Mouse (Mus musculus) embryonic facial prominence, embryonic 12.5 days (tissue): ENCODE results near the gene Tlnrd1. TPM values are rescaled to one million over a fixed set of nuclear protein-coding genes. Genes with fewer than 3 reads are reported as not detected.

Experiments used
- ATAC-seq: fragments of 200-750 bp; cut with Nextera tagmentation; 2 replicates; pipeline ENCODE4 v1.8.0; 2017; ENCODE audit not compliant: insufficient number of reproducible peaks, insufficient read depth, low FRiP score, low TSS enrichment
- H3K27ac ChIP-seq: fragments of 300-500 bp; sonication (generic); 2 replicates; pipeline ENCODE4 v1.5.1; 2016; ENCODE audit warnings: mild to moderate bottlenecking
- H3K27me3 ChIP-seq: fragments of 300-500 bp; sonication (generic); 2 replicates; pipeline ENCODE4 v1.6.1; 2016; ENCODE audit warnings: mild to moderate bottlenecking, moderate library complexity
- H3K36me3 ChIP-seq: fragments of 300-500 bp; sonication (generic); 2 replicates; pipeline ENCODE4 v1.6.1; 2016; ENCODE audit warnings: mild to moderate bottlenecking
- H3K4me1 ChIP-seq: fragments of 300-500 bp; sonication (generic); 2 replicates; pipeline ENCODE4 v1.6.1; 2016
- H3K4me2 ChIP-seq: fragments of 300-500 bp; sonication (generic); replicated peaks from 2 replicates; pipeline ENCODE4 v1.6.1; 2016; ENCODE audit warnings: mild to moderate bottlenecking, moderate library complexity
- H3K4me3 ChIP-seq: fragments of 300-500 bp; sonication (generic); 2 replicates; pipeline ENCODE4 v1.5.1; 2016; ENCODE audit warnings: mild to moderate bottlenecking
- H3K9ac ChIP-seq: fragments of 300-500 bp; sonication (generic); 2 replicates; pipeline ENCODE4 v1.6.1; 2016; ENCODE audit warnings: mild to moderate bottlenecking, moderate library complexity
- H3K9me3 ChIP-seq: fragments of 300-500 bp; sonication (generic); 2 replicates; pipeline ENCODE4 v1.6.1; 2016; ENCODE audit warnings: mild to moderate bottlenecking, moderate library complexity
- WGBS: fragments of 180-500 bp; shearing (Covaris S2); methylation state at CpG from one replicate; pipeline ENCODE4 v1.1.7; 2016; 5-methylcytosine and 5-hydroxymethylcytosine counted together
- polyA plus RNA-seq: library from polyadenylated mRNA; unstranded; fragments of >200 nt; fragmentation: Nextera tagmentation; extraction: Ambion mirVana; gene quantifications from 2 replicates; pipeline ENCODE4 v1.2.1, GENCODE M21; 2016

Tlnrd1 gene
- polyA plus RNA-seq: 29.3 and 29.8 TPM in 2 replicates

DNA sequence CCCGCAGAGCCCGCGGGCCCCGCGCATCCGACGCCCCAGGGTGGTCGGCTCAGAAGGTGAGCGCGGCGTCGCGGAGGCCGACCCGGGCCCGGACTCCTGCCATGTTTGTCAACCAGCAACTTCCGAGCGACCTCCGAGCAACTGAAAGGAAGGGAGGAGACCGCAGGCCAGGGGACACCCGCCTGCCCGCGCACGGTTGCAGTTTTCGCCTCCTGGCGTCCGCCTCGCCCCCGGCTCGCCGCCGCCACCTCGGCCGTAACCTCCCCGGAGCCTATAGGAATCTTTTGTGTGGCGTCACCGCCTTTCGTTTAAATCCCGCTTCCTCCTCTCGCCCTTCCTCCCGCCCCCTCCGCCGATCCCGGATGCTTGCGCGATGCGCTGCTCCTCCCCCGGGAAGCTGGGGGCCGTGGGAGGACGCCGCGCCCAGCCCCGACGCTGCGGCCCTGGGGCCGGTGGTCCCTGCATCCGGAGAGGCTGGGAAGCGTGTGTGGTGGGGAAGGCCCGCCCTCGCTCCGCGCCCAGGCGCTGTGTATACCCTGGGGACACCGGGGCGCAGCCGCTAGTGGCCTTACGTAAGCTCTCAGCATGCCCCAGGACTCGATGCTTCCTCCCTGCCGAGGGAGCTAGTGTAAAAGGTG, at the start of gene Tlnrd1, which contains the start of gene Mesd:
Gene Tlnrd1 (minus strand): TSS at position 285 of the 638 bp plus-strand sequence.
Gene Mesd (plus strand): TSS at position 446 of the 638 bp plus-strand sequence.
- Histone ChIP-seq H3K36me3 (peaks cover 11% of the 10 kb centered on the region), H3K4me2 (peak within 1 kb of the TSS; percentile 91), H3K4me3 (peak within 1 kb of the TSS; percentile 86), H3K4me1 (peaks cover 35% of the 10 kb centered on the region), H3K27me3 (no peaks in the 10 kb centered on the region), H3K9ac (peak within 1 kb of the TSS; percentile 96), H3K27ac (peak within 1 kb of the TSS; percentile 97), H3K9me3 (no peaks in the 10 kb centered on the region)
- ATAC-seq: peak; percentile 65
- WGBS: under 1% methylated on average over 69 of the region's 69 CpGs

GRCm38 (mm10) chr7:83921637-83922036, 37.5 kb upstream of the Tlnrd1 start:
- H3K9ac ChIP-seq: no peak overlapping the region
- no peaks in the 10 kb centered on the region for H3K27me3 ChIP-seq
- 18% methylated on average over 3 of the region's 3 CpGs for WGBS
- no peak overlapping the region for H3K27ac ChIP-seq
- H3K4me1 ChIP-seq: no peaks in the 10 kb centered on the region
- H3K9me3 ChIP-seq: no peaks in the 10 kb centered on the region
- no peak overlapping the region for H3K4me2 ChIP-seq
- no peak overlapping the region for H3K4me3 ChIP-seq
- H3K36me3 ChIP-seq: no peaks in the 10 kb centered on the region
- no peak for ATAC-seq

DNA sequence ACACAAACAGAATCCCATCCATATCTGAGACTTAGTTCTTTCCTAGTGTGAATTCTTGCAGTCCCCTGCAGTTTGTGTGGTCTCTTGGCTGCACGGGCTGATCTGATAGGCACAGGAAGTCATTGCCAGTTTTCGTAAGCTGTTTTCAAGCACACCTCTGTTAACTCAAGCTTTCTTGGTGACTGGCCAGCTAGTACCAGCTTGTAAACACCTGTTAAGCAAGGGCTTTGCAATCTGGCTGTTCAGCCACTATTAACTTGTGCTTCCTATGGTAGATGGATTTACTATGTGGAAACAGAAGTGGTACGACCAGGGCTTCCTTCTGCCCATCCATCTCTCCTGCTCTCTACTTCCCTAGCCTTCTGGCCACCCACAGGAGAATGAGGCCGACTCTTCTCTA, 36.1 kb upstream of the Tlnrd1 start:
- no peak for ATAC-seq
- H3K27me3 ChIP-seq: no peaks in the 10 kb centered on the region
- 84% methylated on average over 4 of the region's 4 CpGs for WGBS

GRCm38 (mm10) chr7:83914566-83914965, 30.5 kb upstream of the Tlnrd1 start:
- no peaks in the 10 kb centered on the region for H3K9me3 ChIP-seq
- no peak for ATAC-seq
- no peak overlapping the region for H3K9ac ChIP-seq
- H3K27ac ChIP-seq: no peak overlapping the region
- H3K27me3 ChIP-seq: no peaks in the 10 kb centered on the region
- H3K4me3 ChIP-seq: no peak overlapping the region
- no peaks in the 10 kb centered on the region for H3K36me3 ChIP-seq
- 4% methylated on average over 3 of the region's 3 CpGs for WGBS
- H3K4me2 ChIP-seq: no peak overlapping the region
- H3K4me1 ChIP-seq: no peaks in the 10 kb centered on the region

More for the DNA sequence above, 36.1 kb upstream of the Tlnrd1 start:
- no peaks in the 10 kb centered on the region for H3K4me1 ChIP-seq
- H3K4me3 ChIP-seq: no peak overlapping the region
- H3K36me3 ChIP-seq: no peaks in the 10 kb centered on the region
- H3K4me2 ChIP-seq: no peak overlapping the region
- H3K9me3 ChIP-seq: no peaks in the 10 kb centered on the region
- H3K27ac ChIP-seq: no peak overlapping the region
- no peak overlapping the region for H3K9ac ChIP-seq

- Histone ChIP-seq H3K9me3 (no peaks in the 10 kb centered on the region), H3K4me1 (no peaks in the 10 kb centered on the region), H3K9ac (no peak overlapping the region), H3K27me3 (no peaks in the 10 kb centered on the region), H3K4me2 (no peak overlapping the region), H3K4me3 (no peak overlapping the region), H3K27ac (no peak overlapping the region), H3K36me3 (no peaks in the 10 kb centered on the region)
- 76% methylated on average over 9 of the region's 9 CpGs for WGBS
- ATAC-seq: no peak
Measured at GRCm38 (mm10) chr7:83913995-83914394, 29.9 kb upstream of the Tlnrd1 start.

DNA sequence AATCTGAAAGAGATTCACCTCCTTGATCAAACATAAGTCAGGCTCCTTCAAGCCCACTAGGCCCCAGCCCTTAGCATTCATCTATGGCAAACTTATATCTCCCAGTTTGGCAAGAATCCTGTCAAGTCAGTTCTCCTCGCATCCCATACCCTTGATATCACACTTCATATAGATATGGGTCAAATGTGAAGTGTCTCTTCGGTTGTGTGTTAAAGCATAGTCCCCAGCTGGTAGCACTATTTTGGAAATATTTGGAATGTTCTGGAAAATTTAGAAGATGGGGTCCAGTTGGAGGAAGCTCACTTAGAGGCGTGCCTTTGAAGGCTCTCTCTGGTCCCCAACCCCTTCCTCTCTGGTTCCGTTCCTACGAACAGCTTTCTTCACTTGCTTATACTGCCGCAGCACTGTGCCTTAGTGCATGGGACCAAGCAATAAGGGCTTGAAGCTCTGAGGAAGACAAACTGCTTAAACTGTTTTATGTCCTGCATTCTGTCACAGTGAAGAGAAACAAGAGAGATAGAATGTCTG, 29.4 kb upstream of the Tlnrd1 start:
- Histone ChIP-seq H3K36me3 (no peaks in the 10 kb centered on the region), H3K4me2 (no peak overlapping the region), H3K9ac (no peak overlapping the region), H3K27me3 (no peaks in the 10 kb centered on the region), H3K4me3 (no peak overlapping the region), H3K4me1 (no peaks in the 10 kb centered on the region), H3K9me3 (no peaks in the 10 kb centered on the region), H3K27ac (no peak overlapping the region)
- WGBS: 90% methylated on average over 6 of the region's 6 CpGs
- ATAC-seq: no peak

GRCm38 (mm10) chr7:83911909-83912308, 27.8 kb upstream of the Tlnrd1 start:
- Histone ChIP-seq H3K4me3 (no peak overlapping the region), H3K27ac (no peak overlapping the region), H3K4me2 (no peak overlapping the region), H3K9ac (no peak overlapping the region), H3K9me3 (no peaks in the 10 kb centered on the region), H3K36me3 (no peaks in the 10 kb centered on the region), H3K4me1 (no peaks in the 10 kb centered on the region), H3K27me3 (no peaks in the 10 kb centered on the region)
- no peak for ATAC-seq
- WGBS: 80% methylated on average over 3 of the region's 3 CpGs

- no peak overlapping the region for H3K27ac ChIP-seq
- H3K9me3 ChIP-seq: 0 out of 2 replicates have a peak, but pooled peaks cover 7% of the 10 kb centered on the region
- no peaks in the 10 kb centered on the region for H3K27me3 ChIP-seq
- no peak overlapping the region for H3K9ac ChIP-seq
- 92% methylated on average over 3 of the region's 3 CpGs for WGBS
- H3K4me1 ChIP-seq: no peaks in the 10 kb centered on the region
- peaks cover 15% of the 10 kb centered on the region for H3K36me3 ChIP-seq
- no peak overlapping the region for H3K4me3 ChIP-seq
- H3K4me2 ChIP-seq: no peak overlapping the region
- ATAC-seq: no peak
Measured at GRCm38 (mm10) chr7:83904831-83905230, 20.7 kb upstream of the Tlnrd1 start.

DNA sequence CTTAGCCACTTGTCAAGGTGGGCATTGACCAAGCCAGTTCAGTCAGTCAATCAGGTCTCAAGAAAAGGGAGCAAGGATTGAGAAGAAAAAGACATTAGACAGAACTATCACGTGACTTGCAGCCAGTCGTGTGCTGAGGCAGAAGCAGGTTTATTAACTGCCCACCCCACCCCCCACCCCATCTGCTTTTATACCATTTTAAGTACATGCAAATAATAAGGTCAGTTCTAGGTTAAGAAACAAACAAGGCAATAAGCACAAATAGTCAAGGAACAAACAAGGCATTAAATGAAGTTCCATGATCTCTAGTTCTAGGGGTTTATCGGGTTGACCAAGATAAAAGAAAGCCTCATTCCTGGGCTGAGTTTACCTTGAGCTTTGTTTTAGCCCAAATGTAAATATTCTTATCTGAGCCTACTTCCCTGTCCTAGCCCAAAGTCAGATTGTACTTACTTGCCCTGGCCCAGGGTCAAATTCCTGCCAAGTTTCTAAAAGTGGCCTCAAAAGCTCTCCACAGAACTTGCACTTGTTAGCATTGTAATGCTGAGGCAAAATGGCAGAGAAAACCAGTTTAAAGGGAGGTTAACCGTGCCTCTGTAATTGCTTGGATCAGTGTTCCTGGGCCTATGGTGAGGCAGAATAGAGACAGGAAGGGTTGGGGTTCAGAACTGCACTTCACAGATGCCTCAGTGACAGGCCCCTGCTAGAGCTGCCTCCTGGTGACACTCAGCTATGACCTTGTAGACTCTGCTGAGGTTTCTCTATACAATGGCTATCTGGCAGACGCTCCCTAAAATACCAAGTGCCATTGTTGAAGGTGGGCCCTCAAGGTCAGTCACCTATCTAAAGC, 18.4 kb upstream of the Tlnrd1 start:
- 76% methylated on average over 5 of the region's 5 CpGs for whole genome bisulfite sequencing
- ATAC-seq: no peak
- H3K27me3 ChIP-seq: no peaks in the 10 kb centered on the region
- H3K9ac ChIP-seq: no peak overlapping the region
- H3K4me3 ChIP-seq: no peak overlapping the region
- peaks cover 38% of the 10 kb centered on the region for H3K36me3 ChIP-seq
- H3K4me2 ChIP-seq: no peak overlapping the region
- H3K4me1 ChIP-seq: no peaks in the 10 kb centered on the region
- 0 out of 2 replicates have a peak, but pooled peaks cover 7% of the 10 kb centered on the region for H3K9me3 ChIP-seq
- H3K27ac ChIP-seq: no peak overlapping the region

DNA sequence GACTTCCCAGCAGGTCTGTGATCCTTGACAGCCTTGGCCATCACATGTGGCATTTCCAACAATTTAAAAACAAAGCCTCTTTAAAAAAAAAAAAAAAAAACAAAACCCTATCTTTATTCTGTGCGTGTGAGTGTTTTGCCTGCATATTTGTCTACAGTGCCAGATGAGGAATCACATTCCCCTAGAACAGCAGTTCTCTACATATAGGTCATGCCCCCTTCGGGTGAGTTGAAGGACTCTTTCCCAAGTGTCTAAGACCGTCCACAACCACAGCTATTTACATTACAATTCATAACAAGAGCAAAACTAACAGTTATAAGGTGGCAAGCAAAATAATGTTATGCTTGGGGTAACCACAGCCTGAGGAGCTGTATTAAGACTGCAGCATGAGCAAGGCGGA, 17.3 kb upstream of the Tlnrd1 start:
- ATAC-seq: no peak
- no peak overlapping the region for H3K27ac ChIP-seq
- H3K4me3 ChIP-seq: no peak overlapping the region
- no peak overlapping the region for H3K9ac ChIP-seq
- 80% methylated on average over 4 of the region's 4 CpGs for WGBS
- H3K4me2 ChIP-seq: no peak overlapping the region
- H3K36me3 ChIP-seq: peaks cover 46% of the 10 kb centered on the region
- H3K4me1 ChIP-seq: no peaks in the 10 kb centered on the region
- no peaks in the 10 kb centered on the region for H3K27me3 ChIP-seq
- 0 out of 2 replicates have a peak, but pooled peaks cover 5% of the 10 kb centered on the region for H3K9me3 ChIP-seq

- 81% methylated on average over 3 of the region's 3 CpGs for WGBS
Measured at GRCm38 (mm10) chr7:83900519-83900918, 16.4 kb upstream of the Tlnrd1 start.

More at GRCm38 (mm10) chr7:83900519-83900918, 16.4 kb upstream of the Tlnrd1 start:
- no peak overlapping the region for H3K27ac ChIP-seq
- no peaks in the 10 kb centered on the region for H3K4me1 ChIP-seq
- no peak for ATAC-seq
- no peak overlapping the region for H3K4me2 ChIP-seq
- H3K36me3 ChIP-seq: peaks cover 50% of the 10 kb centered on the region
- no peak overlapping the region for H3K9ac ChIP-seq
- H3K4me3 ChIP-seq: no peak overlapping the region
- no peaks in the 10 kb centered on the region for H3K9me3 ChIP-seq
- H3K27me3 ChIP-seq: no peaks in the 10 kb centered on the region
